Mouse (Mus musculus) spleen, adult 2 months (tissue): ENCODE measurements around the gene 9330182O14Rik.

ENCODE experiments used
- CTCF ChIP-seq: fragments of 200-500 bp; IDR thresholded peaks from 2 replicates; pipeline ENCODE4 v1.5.1; 2011; ENCODE audit warnings: mild to moderate bottlenecking, inconsistent platforms; ENCODE audit not compliant: insufficient read depth, insufficient read length, insufficient replicate concordance; ENCODE audit errors: extremely low read depth
- POLR2A ChIP-seq: fragments of 200-500 bp; IDR thresholded peaks from 2 replicates; pipeline ENCODE4 v1.6.1; 2011; ENCODE audit warnings: low read depth, low read length, inconsistent platforms

DNA sequence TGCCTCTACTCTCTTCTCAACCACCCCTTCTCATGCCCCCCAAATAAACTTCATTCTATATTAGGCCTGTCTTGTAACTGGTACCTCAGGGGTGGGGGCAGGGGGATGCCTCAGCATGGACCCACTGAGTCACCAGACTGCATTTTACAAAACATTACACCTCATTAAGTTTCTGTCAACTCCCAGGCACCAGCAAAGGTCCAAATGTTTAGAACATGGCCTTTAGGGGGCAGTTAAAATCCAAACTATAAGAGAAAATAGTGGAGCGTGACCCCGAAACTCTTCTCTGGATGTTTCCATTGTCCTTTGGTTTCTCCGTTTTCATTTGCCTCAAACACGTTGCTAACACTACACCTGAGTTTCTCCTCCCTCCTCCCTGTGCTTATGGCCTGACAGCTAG is 1.8 kb upstream of the 9330182O14Rik start:
- no peak for TF ChIP-seq CTCF
- no peak for TF ChIP-seq POLR2A
